Mouse (Mus musculus): ENCODE measurements around the gene Gm14548.
"Not testable (repeated sequence)": the region's sequence is repeated elsewhere in the genome, so short reads cannot be mapped to it uniquely, and the experiment has no call there.

The Gm14548 gene

GRCm38 (mm10) chr7:3898036-3898590 lies at the start of gene Gm14548:
Gm14548 (minus strand) TSS chr7:3898120.
- not testable (repeated sequence) for DNase-seq (ENCODE audit: low spot score in 2 of 2)

- no peak for DNase-seq (ENCODE audit: low spot score in 2 of 2)
Measured at GRCm38 (mm10) chr7:3946117-3946516, 48.2 kb upstream of the Gm14548 start.

- DNase-seq (ENCODE audit: low spot score in 2 of 2) = no peak
Measured at GRCm38 (mm10) chr7:3940915-3941314, 43.0 kb upstream of the Gm14548 start.

- no peak for DNase-seq (ENCODE audit: low spot score in 2 of 2)
Measured at GRCm38 (mm10) chr7:3939866-3940525, 42.1 kb upstream of the Gm14548 start.

GRCm38 (mm10) chr7:3935473-3935872 lies 37.6 kb upstream of the Gm14548 start:
- not testable (repeated sequence) for DNase-seq (ENCODE audit: low spot score in 2 of 2)

- DNase-seq (ENCODE audit: low spot score in 2 of 2) = not testable (repeated sequence)
Measured at GRCm38 (mm10) chr7:3915387-3915786, 17.5 kb upstream of the Gm14548 start, which contains the start of gene Lilra6. Lilra6 (minus strand) TSS chr7:3915503.

- DNase-seq (ENCODE audit: low spot score in 2 of 2) = no peak
Measured at GRCm38 (mm10) chr7:3903704-3904103, 5.8 kb upstream of the Gm14548 start.

GRCm38 (mm10) chr7:3875032-3875431 lies 22.9 kb downstream of the Gm14548 start:
- DNase-seq (ENCODE audit: low spot score in 2 of 2) = not testable (repeated sequence)

- DNase-seq (ENCODE audit: low spot score in 2 of 2) = not testable (repeated sequence)
Measured at GRCm38 (mm10) chr7:3844951-3845350, 53.0 kb downstream of the Gm14548 start, which contains the start of gene Pira2. Pira2 (minus strand) TSS chr7:3845051.

GRCm38 (mm10) chr7:3837854-3838253 lies 60.1 kb downstream of the Gm14548 start:
- not testable (repeated sequence) for DNase-seq (ENCODE audit: low spot score in 2 of 2)

All from right cerebral cortex, postnatal 36 days (tissue).